Mouse (Mus musculus): Measurements from ENCODE around the gene Itgb4.

- TF ChIP-seq MAZ (IDR thresholded peaks at IDR 0.05; ENCODE audit: low read depth, low read length) (no peak), POLR2A (IDR thresholded peaks at IDR 0.05; ENCODE audit: control insufficient read depth in 1 of 2, insufficient read depth in 1 of 2, low read depth in 1 of 2, low read length in 2 of 2, poor library complexity in 1 of 2) (no peak), CHD1 (IDR thresholded peaks at IDR 0.05; ENCODE audit: low read depth, low read length) (no peak), CTCF (IDR thresholded peaks at IDR 0.05 in 2 of 3, conservative IDR thresholded peaks at IDR 0.05 in 1 of 3; ENCODE audit: control insufficient read depth in 1 of 3, insufficient read depth in 1 of 3, low read depth in 2 of 3, low read length in 3 of 3, poor library complexity in 1 of 3, severe bottlenecking in 1 of 3) (no peak), TAL1 (IDR thresholded peaks at IDR 0.05; ENCODE audit: low read length) (no peak), SMC3 (IDR thresholded peaks at IDR 0.05; ENCODE audit: low read depth, low read length) (no peak), GABPA (IDR thresholded peaks at IDR 0.05; ENCODE audit: low read depth, low read length) (no peak), TCF12 (IDR thresholded peaks at IDR 0.05; ENCODE audit: low read depth, low read length) (no peak), HCFC1 (IDR thresholded peaks at IDR 0.05; ENCODE audit: low read depth, low read length) (no peak), MAFK (IDR thresholded peaks at IDR 0.05; ENCODE audit: borderline replicate concordance, low read depth, low read length) (no peak), ETS1 (IDR thresholded peaks at IDR 0.05; ENCODE audit: low read depth, low read length) (no peak), ZNF384 (IDR thresholded peaks at IDR 0.05; ENCODE audit: low read depth, low read length) (no peak), TBP (IDR thresholded peaks at IDR 0.05; ENCODE audit: low read depth, low read length) (no peak), GATA1 (IDR thresholded peaks at IDR 0.05; ENCODE audit: low read depth, low read length) (no peak)
Measured at GRCm38 (mm10) chr11:116022256-116022780, 47.8 kb downstream of the Itgb4 start.

Data from MEL (cell line).